13 mouse cellular contexts compared by ENCODE assay signal in genomic region chr1:93764871-93765591, GRCm38 (mm10).
"Had no signal": no experiment of that assay in that cellular context is flagged by ENCODE, and none has a peak within 500 bp of the region (broad histone marks: within the 10 kb centered on the region; RNA-seq: fewer than 3 reads in every experiment).

No protein-coding gene starts in this region.

- H3K4me1 ChIP-seq: kidney, embryonic 15.5 days; limb, embryonic 10.5 days; midbrain, embryonic 12.5 days; stomach, embryonic 15.5 days had no signal

- H3K27me3 ChIP-seq: kidney, embryonic 15.5 days; liver, embryonic 15.5 days; midbrain, embryonic 12.5 days; stomach, embryonic 15.5 days had no signal

- H3K9ac ChIP-seq: kidney, embryonic 15.5 days; liver, embryonic 15.5 days; midbrain, embryonic 12.5 days; stomach, embryonic 15.5 days had no signal

- ATAC-seq: lung, postnatal 0 days; midbrain, embryonic 16.5 days had no signal

- H3K4me2 ChIP-seq: kidney, embryonic 15.5 days; liver, embryonic 15.5 days; midbrain, embryonic 12.5 days; stomach, embryonic 15.5 days had no signal

- H3K27ac ChIP-seq: kidney, embryonic 15.5 days; limb, embryonic 10.5 days; midbrain, embryonic 12.5 days; stomach, embryonic 15.5 days had no signal

- DNase-seq: kidney, adult 2 months; kidney, postnatal 14 days; lung, adult 2 months; lung, postnatal 36 days; thymus, adult 2 months; thymus, postnatal 25 days had no signal

- H3K9me3 ChIP-seq: kidney, embryonic 15.5 days; limb, embryonic 10.5 days; liver, embryonic 15.5 days; midbrain, embryonic 12.5 days; stomach, embryonic 15.5 days had no signal

- H3K4me3 ChIP-seq: kidney, embryonic 15.5 days; limb, embryonic 10.5 days; liver, embryonic 15.5 days; midbrain, embryonic 12.5 days; stomach, embryonic 15.5 days had no signal
